Mouse (Mus musculus) fat pad, adult 2 months (tissue): ENCODE data around the gene Kdm2b.

Experiments
- DNase-seq: peaks from one replicate; pipeline ENCODE4 v3.0.0-alpha.2; 2011; ENCODE audit warnings: low read depth, low spot score; ENCODE audit errors: extremely low read depth

Kdm2b gene

GRCm38 (mm10) chr5:122894821-122895220, 94.8 kb downstream of the Kdm2b start:
- no peak for DNase-seq

GRCm38 (mm10) chr5:122894007-122894637, 95.5 kb downstream of the Kdm2b start:
- DNase-seq: no peak

- DNase-seq: no peak
Observed at GRCm38 (mm10) chr5:122893270-122893669, 96.4 kb downstream of the Kdm2b start.

- no peak for DNase-seq
Observed at GRCm38 (mm10) chr5:122890396-122890795, 99.2 kb downstream of the Kdm2b start.

GRCm38 (mm10) chr5:122888612-122889214, 100.9 kb downstream of the Kdm2b start:
- no peak for DNase-seq

GRCm38 (mm10) chr5:122887926-122888611, 101.6 kb downstream of the Kdm2b start:
- no peak for DNase-seq

GRCm38 (mm10) chr5:122887033-122887432, 102.6 kb downstream of the Kdm2b start:
- no peak for DNase-seq

GRCm38 (mm10) chr5:122884594-122885348, 104.9 kb downstream of the Kdm2b start:
- peak; percentile 99 for DNase-seq

- DNase-seq: no peak
Observed at GRCm38 (mm10) chr5:122883652-122884235, 105.9 kb downstream of the Kdm2b start.

- no peak for DNase-seq
Observed at GRCm38 (mm10) chr5:122883237-122883636, 106.4 kb downstream of the Kdm2b start.

GRCm38 (mm10) chr5:122882256-122883050, 107.2 kb downstream of the Kdm2b start:
- DNase-seq: peak; percentile 98

- no peak for DNase-seq
Observed at GRCm38 (mm10) chr5:122881313-122881712, 108.3 kb downstream of the Kdm2b start.

- no peak for DNase-seq
Observed at GRCm38 (mm10) chr5:122880241-122880980, 109.2 kb downstream of the Kdm2b start.

- DNase-seq: no peak
Observed at GRCm38 (mm10) chr5:122876671-122877070, 113.0 kb downstream of the Kdm2b start.

GRCm38 (mm10) chr5:122874359-122874758, 115.3 kb downstream of the Kdm2b start:
- DNase-seq: no peak

- DNase-seq: peak; percentile 90
Observed at GRCm38 (mm10) chr5:122873573-122873972, 116.0 kb downstream of the Kdm2b start.

GRCm38 (mm10) chr5:122872626-122873025, 117.0 kb downstream of the Kdm2b start:
- no peak for DNase-seq

GRCm38 (mm10) chr5:122863053-122863452, 126.6 kb downstream of the Kdm2b start:
- no peak for DNase-seq

- DNase-seq: no peak
Observed at GRCm38 (mm10) chr5:122855858-122856257, 133.8 kb downstream of the Kdm2b start.

- no peak for DNase-seq
Observed at GRCm38 (mm10) chr5:122852611-122853010, 137.0 kb downstream of the Kdm2b start.
